Mouse (Mus musculus): Measurements from ENCODE around the gene Klhl35. TPM values are rescaled to one million over a fixed set of nuclear protein-coding genes. Genes with fewer than 3 reads are reported as not detected.
A peak's percentile ranks its signal among the peaks of the same experiment; 100 is the strongest.

Klhl35 gene
- 0.81 and 1.5 TPM in 2 replicates for polyA plus RNA-seq (2012; rRNA removed)

GRCm38 (mm10) chr7:99465811-99466210 is at the start of gene Klhl35:
Gene Klhl35, plus strand, starts transcription at chr7:99466004.
- no peak for DNase-seq (ENCODE audit: low spot score)

DNA sequence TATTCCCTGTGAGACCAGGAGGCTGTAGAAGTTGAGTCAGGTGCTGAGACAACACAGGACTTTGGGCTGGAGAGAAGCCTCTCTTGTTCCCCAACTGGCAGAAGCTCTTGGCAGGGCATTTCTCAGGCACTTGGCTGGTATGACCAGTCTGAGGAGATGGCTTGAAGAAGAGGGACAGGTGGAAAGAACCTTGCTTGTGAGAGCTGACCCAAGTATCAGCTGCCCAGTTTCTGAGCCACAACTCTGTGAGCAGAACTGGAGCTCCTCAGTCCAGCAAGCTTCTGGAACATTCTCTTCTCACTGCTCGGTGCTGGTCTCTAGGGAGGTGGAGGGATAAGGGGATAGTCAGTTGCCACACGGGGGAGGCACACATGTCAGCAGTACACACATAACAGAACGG is 46.5 kb upstream of the Klhl35 start:
- DNase-seq (ENCODE audit: low spot score): no peak

DNA sequence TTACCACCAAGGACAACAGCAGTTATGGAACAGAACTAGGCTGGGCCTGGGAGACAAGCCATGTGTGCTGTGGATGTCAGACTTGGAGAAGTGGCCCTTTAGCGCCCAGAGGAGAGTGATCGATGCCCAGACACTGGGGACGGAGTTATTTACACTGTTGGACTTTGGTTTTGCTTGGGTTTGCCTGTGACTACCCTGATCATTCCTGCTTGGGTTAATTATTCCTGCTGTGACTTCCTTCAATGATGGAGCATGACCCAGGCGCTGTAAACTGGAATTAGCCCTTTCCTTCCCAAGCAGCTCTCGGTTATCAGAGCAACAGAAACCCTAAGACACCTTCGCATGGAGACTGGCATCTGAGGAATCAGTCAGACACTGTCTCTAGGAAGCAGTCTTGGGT is 44.8 kb upstream of the Klhl35 start:
- DNase-seq (ENCODE audit: low spot score): no peak

GRCm38 (mm10) chr7:99424538-99425155 is 41.2 kb upstream of the Klhl35 start:
- peak; percentile 48 for DNase-seq (ENCODE audit: low spot score)

GRCm38 (mm10) chr7:99425706-99426105 is 40.1 kb upstream of the Klhl35 start:
- no peak for DNase-seq (ENCODE audit: low spot score)

GRCm38 (mm10) chr7:99427031-99427430 is 38.8 kb upstream of the Klhl35 start:
- DNase-seq (ENCODE audit: low spot score): no peak

DNA sequence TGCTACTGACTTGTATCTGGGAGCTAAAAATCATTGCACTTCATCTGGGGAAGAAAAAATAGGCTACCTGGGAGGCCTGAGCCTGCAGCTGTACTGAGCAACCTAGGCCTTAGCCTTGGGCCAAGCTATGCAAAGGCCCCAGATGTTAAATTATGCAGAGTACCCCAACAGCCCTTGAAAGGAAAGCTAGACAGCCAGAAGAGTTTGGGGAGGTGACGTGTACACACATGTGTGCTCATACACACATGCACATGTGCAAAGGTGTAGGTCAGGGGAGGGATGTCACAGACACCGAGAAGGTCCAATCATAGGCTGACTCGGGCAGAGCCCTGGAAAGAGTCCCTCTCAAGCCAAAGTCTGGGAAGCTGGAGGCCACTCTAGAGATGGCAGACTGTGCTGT is 37.8 kb upstream of the Klhl35 start:
- DNase-seq (ENCODE audit: low spot score): no peak

GRCm38 (mm10) chr7:99428836-99429235 is 37.0 kb upstream of the Klhl35 start:
- no peak for DNase-seq (ENCODE audit: low spot score)

DNA sequence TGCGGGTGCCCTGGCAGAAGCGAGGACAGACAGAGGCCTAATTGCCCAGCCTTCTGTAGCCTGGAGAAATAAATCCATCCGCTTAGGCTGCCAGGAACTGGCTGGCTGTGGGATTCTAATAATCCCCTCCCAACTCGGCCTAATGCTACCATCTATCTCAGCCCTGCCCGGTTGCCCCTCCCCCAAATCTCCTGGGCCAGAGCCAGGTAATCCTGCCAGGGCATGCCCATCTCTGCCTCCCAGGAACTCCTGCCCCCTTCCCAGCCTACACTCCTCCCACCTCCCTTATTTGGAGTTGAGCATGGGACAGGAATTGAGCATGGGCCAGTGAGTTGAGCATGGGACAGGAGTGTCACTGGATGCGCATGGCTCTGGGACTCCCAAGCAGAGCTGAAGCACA is 36.0 kb upstream of the Klhl35 start:
- DNase-seq (ENCODE audit: low spot score): no peak

DNA sequence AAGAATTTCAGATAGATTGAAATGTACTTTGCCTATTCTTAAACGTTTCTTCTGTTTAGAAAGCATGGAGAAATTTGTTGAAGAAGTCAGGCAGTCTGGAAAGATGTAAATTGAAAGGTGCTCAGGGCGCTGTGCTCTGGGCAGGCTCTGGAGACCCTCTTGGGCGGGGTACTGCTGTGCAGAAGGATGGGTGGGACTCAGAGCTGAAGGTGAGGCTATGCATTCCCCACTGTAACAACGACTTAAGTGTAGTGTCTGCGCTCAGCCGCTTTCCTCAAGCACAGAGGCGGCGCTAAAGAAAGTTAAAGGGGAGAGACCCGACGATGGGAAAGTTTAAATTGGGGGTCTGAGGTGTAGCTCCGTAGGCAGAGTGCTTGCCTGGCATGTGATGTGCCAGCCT is 35.6 kb upstream of the Klhl35 start:
- no peak for DNase-seq (ENCODE audit: low spot score)

DNA sequence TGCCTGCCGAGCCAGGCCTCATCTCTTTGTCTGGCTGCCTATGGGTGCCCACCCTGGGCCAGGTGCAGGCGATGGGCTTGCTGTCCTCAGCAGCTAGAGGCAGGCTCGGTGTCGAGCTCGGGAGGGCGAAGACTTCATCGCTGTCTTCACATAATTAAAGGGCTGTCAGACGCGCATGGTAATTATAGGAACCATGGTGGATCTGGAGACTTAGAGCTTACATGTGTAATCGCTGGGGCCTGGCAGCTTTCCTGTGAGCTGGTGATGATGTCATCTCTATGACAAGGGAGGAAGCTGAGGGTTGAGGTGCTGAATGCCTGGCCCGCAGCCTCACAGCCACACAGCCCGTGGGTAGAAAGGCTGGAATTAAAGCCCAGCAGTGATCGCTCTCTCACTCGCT is 33.6 kb upstream of the Klhl35 start:
- no peak for DNase-seq (ENCODE audit: low spot score)

- no peak for DNase-seq (ENCODE audit: low spot score)
These were observed 32.9 kb upstream of the Klhl35 start for GRCm38 (mm10) chr7:99432863-99433262.

DNA sequence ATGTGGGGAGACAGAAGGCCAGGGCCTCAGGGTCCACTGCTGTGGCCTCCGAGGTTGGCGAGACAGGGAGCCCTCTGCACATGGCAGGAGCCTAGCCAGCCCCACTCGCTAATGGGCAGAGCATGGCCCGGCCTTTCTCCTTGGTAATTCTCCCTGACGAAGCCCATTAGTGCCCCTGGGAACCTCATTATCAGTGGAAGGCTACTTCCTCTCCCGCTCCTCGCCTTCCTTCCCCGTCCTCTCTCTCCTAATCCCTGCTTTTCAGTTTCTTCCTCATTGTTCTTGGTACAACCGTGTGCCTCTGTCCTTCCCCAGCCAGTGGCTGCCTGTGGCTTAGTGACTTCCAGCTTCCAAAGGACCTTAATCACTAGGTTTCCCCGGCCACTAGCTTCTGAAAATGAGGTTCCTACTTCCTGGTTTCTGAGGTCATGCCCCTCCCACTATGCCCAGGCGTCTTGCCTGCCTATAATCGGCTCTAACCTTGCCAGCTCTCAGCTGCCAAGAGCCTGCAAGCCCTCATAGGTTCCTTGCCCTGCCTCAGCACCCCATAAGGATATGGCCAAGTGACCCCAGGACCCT is 31.0 kb upstream of the Klhl35 start:
- DNase-seq (ENCODE audit: low spot score): no peak

- DNase-seq (ENCODE audit: low spot score): no peak
These were observed 29.3 kb upstream of the Klhl35 start for GRCm38 (mm10) chr7:99436530-99436929.

DNA sequence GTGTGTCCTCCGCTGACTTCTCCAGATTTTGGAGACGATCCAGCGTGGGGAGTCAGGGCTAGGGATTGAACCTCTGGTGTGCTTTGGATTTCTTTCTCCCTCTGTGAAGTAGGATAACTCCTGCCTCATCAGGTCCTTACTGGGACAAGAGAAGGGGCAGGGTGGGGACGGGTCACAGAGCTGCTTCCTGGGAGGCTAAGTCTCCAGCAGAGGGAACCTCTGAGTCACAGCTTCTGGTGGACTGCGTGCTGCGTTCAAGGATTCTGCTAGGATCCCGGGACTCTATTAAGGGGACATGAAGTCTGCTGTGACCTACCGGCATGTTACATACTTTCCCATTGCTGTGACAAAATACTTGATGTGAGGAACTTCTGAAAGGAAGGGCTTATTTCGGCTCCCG is 26.9 kb upstream of the Klhl35 start:
- no peak for DNase-seq (ENCODE audit: low spot score)

GRCm38 (mm10) chr7:99441534-99442072 is 24.2 kb upstream of the Klhl35 start:
- peak; percentile 41 for DNase-seq (ENCODE audit: low spot score)

GRCm38 (mm10) chr7:99443164-99443563 is 22.6 kb upstream of the Klhl35 start:
- DNase-seq (ENCODE audit: low spot score): no peak

- no peak for DNase-seq (ENCODE audit: low spot score)
These were observed 21.8 kb upstream of the Klhl35 start for GRCm38 (mm10) chr7:99444012-99444411.

GRCm38 (mm10) chr7:99445833-99446232 is 20.0 kb upstream of the Klhl35 start:
- no peak for DNase-seq (ENCODE audit: low spot score)

- DNase-seq (ENCODE audit: low spot score): no peak
These were observed 18.5 kb upstream of the Klhl35 start for GRCm38 (mm10) chr7:99447323-99447722.

- no peak for DNase-seq (ENCODE audit: low spot score)
These were observed 17.2 kb upstream of the Klhl35 start for GRCm38 (mm10) chr7:99448619-99449018.

- DNase-seq (ENCODE audit: low spot score): no peak
These were observed 16.7 kb upstream of the Klhl35 start for GRCm38 (mm10) chr7:99449063-99449462.

DNA sequence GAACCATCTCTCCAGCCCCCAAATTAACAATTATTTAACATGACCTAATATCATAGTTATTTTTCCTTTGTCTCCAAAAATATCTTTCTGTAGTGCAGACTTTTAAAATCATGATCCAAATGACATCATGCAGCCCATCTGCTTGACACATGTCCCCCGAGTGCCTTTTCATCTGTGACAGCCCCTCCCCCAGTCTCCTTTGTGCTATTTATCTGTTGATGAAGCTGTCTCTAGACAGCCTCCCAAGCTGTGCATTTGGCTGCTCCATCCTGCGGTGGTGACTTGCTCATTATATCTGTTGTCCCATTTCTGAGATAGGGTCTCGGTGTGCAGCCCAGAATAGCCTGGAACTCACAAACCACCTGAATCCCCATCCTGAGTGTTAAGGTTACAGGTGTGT is 16.1 kb upstream of the Klhl35 start:
- no peak for DNase-seq (ENCODE audit: low spot score)

GRCm38 (mm10) chr7:99450703-99451102 is 15.1 kb upstream of the Klhl35 start:
- DNase-seq (ENCODE audit: low spot score): no peak
